Mouse (Mus musculus): ENCODE data around the gene Slc13a2.
A peak's percentile ranks its signal among the peaks of the same experiment; 100 is the strongest.

Slc13a2 gene

GRCm38 (mm10) chr11:78435776-78436349, 13.8 kb upstream of the Slc13a2 start:
- DNase-seq (ENCODE audit: low read depth in 1 of 2, low spot score in 2 of 2) = peak in 1 of 2 experiments; percentile 28

DNA sequence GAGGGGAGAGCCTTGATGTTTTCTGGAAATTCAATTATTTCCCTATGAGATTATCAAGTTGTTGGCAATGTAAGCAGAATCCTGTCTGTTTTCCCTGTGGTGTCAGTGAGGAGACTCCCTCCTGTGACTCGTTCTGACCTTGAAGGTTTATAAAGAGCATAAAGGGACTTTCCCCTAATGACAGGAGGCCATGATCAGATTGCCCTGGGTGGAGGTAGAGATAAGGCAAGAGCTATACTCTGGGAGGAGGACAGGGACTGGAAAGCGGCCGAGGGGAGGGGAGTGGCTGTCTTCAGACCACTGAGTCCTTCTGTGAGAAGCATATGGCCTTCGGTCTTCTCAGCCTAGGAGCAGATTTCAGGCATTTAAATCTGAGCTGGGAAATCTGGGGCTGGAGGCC, 12.0 kb upstream of the Slc13a2 start:
- no peak for DNase-seq (ENCODE audit: low read depth in 1 of 2, low spot score in 2 of 2)

- no peak for DNase-seq (ENCODE audit: low read depth in 1 of 2, low spot score in 2 of 2)
Measured at GRCm38 (mm10) chr11:78431176-78431575, 9.2 kb upstream of the Slc13a2 start.

DNA sequence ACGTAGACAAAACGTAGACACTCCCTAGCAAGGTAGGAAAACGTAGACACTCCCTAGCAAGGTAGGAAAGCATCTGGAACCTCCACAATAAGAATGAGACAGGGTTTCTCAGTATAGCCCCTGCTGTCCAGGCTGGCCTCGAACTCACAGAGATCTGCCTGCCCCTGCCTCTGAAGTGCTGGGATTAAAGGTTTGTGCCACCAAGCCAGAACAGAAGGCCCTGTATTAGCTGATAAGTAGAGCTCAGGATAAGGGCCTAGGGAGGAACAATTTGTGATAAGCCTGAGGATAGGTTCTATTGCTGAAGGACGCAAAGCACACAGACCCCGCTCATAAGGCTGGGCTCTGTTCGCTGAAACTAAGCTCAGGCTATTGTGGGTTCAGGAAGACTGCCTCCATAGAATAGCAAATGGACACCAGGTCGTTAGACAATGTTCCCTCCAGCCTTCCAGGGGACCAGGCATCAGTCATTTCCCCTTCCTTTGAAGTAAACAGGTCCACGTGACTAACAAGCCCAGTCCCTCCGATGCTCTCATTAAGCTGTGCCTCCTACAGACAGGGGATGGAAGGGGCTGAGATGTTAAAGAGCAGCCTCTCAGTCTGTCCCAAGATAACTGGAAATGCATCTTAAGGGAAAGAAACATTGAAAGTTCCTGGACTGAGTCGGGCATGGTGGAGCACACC, 8.3 kb upstream of the Slc13a2 start:
- no peak for DNase-seq (ENCODE audit: low read depth in 1 of 2, low spot score in 2 of 2)

GRCm38 (mm10) chr11:78428309-78428708, 6.3 kb upstream of the Slc13a2 start:
- no peak for DNase-seq (ENCODE audit: low read depth in 1 of 2, low spot score in 2 of 2)

DNA sequence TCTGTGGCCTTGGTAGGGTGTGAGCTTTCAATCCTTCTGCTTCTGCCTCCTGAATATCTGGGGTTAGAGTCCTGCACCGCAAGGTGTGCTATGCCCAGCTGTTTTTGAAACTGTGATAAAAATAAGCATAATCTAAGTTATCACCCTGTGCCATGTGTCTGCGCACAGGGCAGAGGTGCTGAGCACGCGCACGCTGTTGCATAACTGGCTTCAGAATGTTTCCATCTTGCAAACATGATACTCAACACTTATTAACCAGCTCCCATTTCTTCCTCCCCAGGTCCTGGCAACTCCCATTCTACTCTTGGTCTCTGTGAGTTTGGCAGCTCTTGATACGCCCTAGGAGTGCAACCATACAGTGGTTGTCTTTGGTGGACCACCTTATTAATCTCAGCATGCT, 5.6 kb upstream of the Slc13a2 start:
- DNase-seq (ENCODE audit: low read depth in 1 of 2, low spot score in 2 of 2) = no peak

- no peak for DNase-seq (ENCODE audit: low read depth in 1 of 2, low spot score in 2 of 2)
Measured at GRCm38 (mm10) chr11:78425572-78425971, 3.6 kb upstream of the Slc13a2 start.

- DNase-seq (ENCODE audit: low read depth in 1 of 2, low spot score in 2 of 2) = no peak
Measured at GRCm38 (mm10) chr11:78424352-78424751, 2.3 kb upstream of the Slc13a2 start.

GRCm38 (mm10) chr11:78421201-78422009, 612 bp downstream of the Slc13a2 start:
- no peak for DNase-seq (ENCODE audit: low read depth in 1 of 2, low spot score in 2 of 2)

- no peak for DNase-seq (ENCODE audit: low read depth in 1 of 2, low spot score in 2 of 2)
Measured at GRCm38 (mm10) chr11:78420263-78420889, 1.6 kb downstream of the Slc13a2 start.

DNA sequence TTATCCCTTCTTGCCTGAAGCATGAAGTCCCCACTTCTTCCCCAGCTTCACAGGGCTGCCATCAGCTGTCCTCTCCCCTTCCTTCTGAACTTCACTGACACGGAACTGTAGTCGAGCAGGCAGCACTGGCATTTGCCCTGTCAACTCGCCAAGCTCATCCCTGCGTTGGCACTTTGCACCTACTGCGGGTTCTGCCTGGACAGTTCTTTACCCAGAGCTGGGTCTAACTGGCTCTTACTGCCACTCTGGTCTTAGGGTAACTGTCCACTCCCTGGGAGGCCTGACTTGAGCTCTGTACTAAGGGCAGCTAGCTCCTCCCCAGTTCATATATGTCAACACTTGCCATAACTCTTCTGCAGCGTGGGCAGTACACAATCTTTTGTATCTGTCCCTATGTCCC, 5.2 kb downstream of the Slc13a2 start:
- no peak for DNase-seq (ENCODE audit: low read depth in 1 of 2, low spot score in 2 of 2)

GRCm38 (mm10) chr11:78412861-78413260, 9.2 kb downstream of the Slc13a2 start:
- no peak for DNase-seq (ENCODE audit: low read depth in 1 of 2, low spot score in 2 of 2)

- DNase-seq (ENCODE audit: low read depth in 1 of 2, low spot score in 2 of 2) = no peak
Measured at GRCm38 (mm10) chr11:78412324-78412850, 9.6 kb downstream of the Slc13a2 start.

GRCm38 (mm10) chr11:78411606-78412323, 10.3 kb downstream of the Slc13a2 start:
- DNase-seq (ENCODE audit: low read depth in 1 of 2, low spot score in 2 of 2) = no peak

- DNase-seq (ENCODE audit: low read depth in 1 of 2, low spot score in 2 of 2) = no peak
Measured at GRCm38 (mm10) chr11:78408256-78409240, 13.5 kb downstream of the Slc13a2 start.

DNA sequence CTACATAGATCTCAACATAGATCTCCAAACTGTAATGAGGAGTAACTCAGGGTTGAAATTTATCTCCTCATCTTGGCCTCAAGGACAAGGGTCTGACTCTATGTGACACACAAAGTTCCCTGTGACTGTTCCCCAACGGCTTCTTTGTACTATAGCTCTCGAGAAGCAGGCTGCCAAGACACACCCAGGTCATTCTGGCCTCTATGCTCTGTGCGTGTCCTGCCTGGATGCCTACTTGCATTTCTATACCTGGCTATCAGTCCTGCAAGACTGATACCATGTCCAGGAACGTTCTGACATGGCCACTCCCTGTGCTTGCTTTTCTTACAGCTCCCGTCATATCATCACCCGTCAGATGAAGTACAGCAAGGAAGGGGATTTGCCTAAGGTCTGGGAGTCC, 20.0 kb downstream of the Slc13a2 start:
- DNase-seq (ENCODE audit: low read depth in 1 of 2, low spot score in 2 of 2) = no peak

- DNase-seq (ENCODE audit: low read depth in 1 of 2, low spot score in 2 of 2) = no peak
Measured at GRCm38 (mm10) chr11:78401469-78401868, 20.5 kb downstream of the Slc13a2 start.

GRCm38 (mm10) chr11:78400936-78401335, 21.1 kb downstream of the Slc13a2 start:
- no peak for DNase-seq (ENCODE audit: low read depth in 1 of 2, low spot score in 2 of 2)

GRCm38 (mm10) chr11:78399680-78400079, 22.3 kb downstream of the Slc13a2 start:
- peak in 1 of 2 experiments; percentile 52 for DNase-seq (ENCODE audit: low read depth in 1 of 2, low spot score in 2 of 2)

DNA sequence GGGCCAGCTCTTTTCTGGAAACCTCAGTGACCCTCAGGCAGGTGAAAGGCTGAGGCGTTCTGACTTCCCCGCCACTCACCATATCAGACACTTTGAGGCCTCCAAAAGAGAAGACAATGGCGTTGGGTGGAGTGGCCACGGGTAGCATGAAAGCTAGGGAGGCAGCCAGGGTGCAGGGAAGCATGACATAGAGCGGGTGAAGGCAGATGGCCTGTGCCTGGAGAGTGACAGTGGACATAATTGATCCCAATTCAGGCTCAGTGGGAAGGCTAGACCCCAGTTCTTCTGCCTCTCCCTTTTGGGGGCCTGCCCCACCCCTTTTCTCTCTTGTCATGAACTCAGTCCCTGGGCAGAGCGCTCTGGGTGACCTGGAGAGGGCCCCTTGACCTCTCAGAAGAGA, 23.8 kb downstream of the Slc13a2 start:
- no peak for DNase-seq (ENCODE audit: low read depth in 1 of 2, low spot score in 2 of 2)
